Mouse (Mus musculus) lung, postnatal 0 days (tissue): ENCODE results near the gene A630089N07Rik. TPM values are rescaled to one million over a fixed set of nuclear protein-coding genes. Genes with fewer than 3 reads are reported as not detected.
"Not testable (repeated sequence)": the region's sequence is repeated elsewhere in the genome, so short reads cannot be mapped to it uniquely, and the experiment has no call there.

Experiments used
- ATAC-seq: fragments of 200-750 bp; cut with Nextera tagmentation; 2 replicates; pipeline ENCODE4 v1.8.0; 2017; ENCODE audit warnings: moderate library complexity
- DNase-seq: peaks from one replicate; pipeline ENCODE4 v3.0.0-alpha.2; 2016; ENCODE audit warnings: low spot score
- H3K27ac ChIP-seq: fragments of 300-500 bp; sonication (generic); 2 replicates; pipeline ENCODE4 v1.5.1; 2014; ENCODE audit warnings: antibody characterized with exemption, mild to moderate bottlenecking, low read length, mixed read lengths
- H3K27me3 ChIP-seq: fragments of 300-500 bp; sonication (generic); replicated peaks from 2 replicates; pipeline ENCODE4 v1.6.1; 2014; ENCODE audit warnings: low read length, mixed read lengths; ENCODE audit not compliant: insufficient read depth
- H3K36me3 ChIP-seq: fragments of 300-500 bp; sonication (generic); 2 replicates; pipeline ENCODE4 v1.6.1; 2014; ENCODE audit warnings: low read length, mixed read lengths; ENCODE audit not compliant: insufficient read depth
- H3K4me1 ChIP-seq: fragments of 300-500 bp; sonication (generic); 2 replicates; pipeline ENCODE4 v1.6.1; 2014; ENCODE audit warnings: antibody characterized with exemption, low read depth, low read length, mixed read lengths; ENCODE audit not compliant: insufficient read depth
- H3K4me2 ChIP-seq: fragments of 300-500 bp; sonication (generic); replicated peaks from 2 replicates; pipeline ENCODE4 v1.6.1; 2014; ENCODE audit warnings: low read depth, mild to moderate bottlenecking, low read length, moderate library complexity, mixed read lengths
- H3K4me3 ChIP-seq: fragments of 300-500 bp; sonication (generic); 2 replicates; pipeline ENCODE4 v1.5.1; 2014; ENCODE audit warnings: low read depth, low read length
- H3K9ac ChIP-seq: fragments of 300-500 bp; sonication (generic); replicated peaks from 2 replicates; pipeline ENCODE4 v1.6.1; 2014; ENCODE audit warnings: low read depth, mild to moderate bottlenecking
- H3K9me3 ChIP-seq: fragments of 300-500 bp; sonication (generic); 2 replicates; pipeline ENCODE4 v1.6.1; 2016; ENCODE audit warnings: low read length, mixed read lengths
- CTCF ChIP-seq: IDR thresholded peaks from 2 replicates; pipeline ENCODE4 v1.5.1; 2016; ENCODE audit warnings: antibody characterized with exemption, mild to moderate bottlenecking
- EP300 ChIP-seq: IDR thresholded peaks from 2 replicates; pipeline ENCODE4 v1.6.1; 2016; ENCODE audit warnings: antibody characterized with exemption, mild to moderate bottlenecking, control low read depth
- WGBS: fragments of 180-500 bp; shearing (Covaris S2); extraction: QIAGEN DNeasy Blood & Tissue Kit; methylation state at CpG from one replicate; pipeline ENCODE4 v1.1.7; 2014; 5-methylcytosine and 5-hydroxymethylcytosine counted together
- polyA plus RNA-seq: library from polyadenylated mRNA; unstranded; fragments of >200 nt; fragmentation: Nextera tagmentation; extraction: Ambion mirVana; gene quantifications from 2 replicates; pipeline ENCODE4 v1.2.1, GENCODE M21; 2015

The A630089N07Rik gene
- 2.6 and 3.8 TPM in 2 replicates for polyA plus RNA-seq

- Histone ChIP-seq H3K4me3 (peak within 1 kb of the TSS; percentile 61), H3K4me2 (peak within 1 kb of the TSS; percentile 84), H3K9ac (peak within 1 kb of the TSS; percentile 43; the same call in 1 of the 2 replicates)
- H3K27me3 ChIP-seq, H3K27ac ChIP-seq, H3K4me1 ChIP-seq, H3K9me3 ChIP-seq, H3K36me3 ChIP-seq: not testable (repeated sequence)
- ATAC-seq: peak; percentile 97
- peak; percentile 91 for DNase-seq
- WGBS: under 1% methylated on average over 25 of the region's 25 CpGs
Observed at GRCm38 (mm10) chr16:98081889-98082818, at the start of gene A630089N07Rik. Gene A630089N07Rik, minus strand, starts transcription at chr16:98082450.

- ATAC-seq: no peak
- H3K4me2 ChIP-seq: no peak overlapping the region
- no peaks in the 10 kb centered on the region for H3K27me3 ChIP-seq
- H3K9ac ChIP-seq: no peak overlapping the region
- no peaks in the 10 kb centered on the region for H3K4me1 ChIP-seq
- TF ChIP-seq CTCF: no peak
- H3K9me3 ChIP-seq: no peaks in the 10 kb centered on the region
- WGBS: 95% methylated on average over 11 of the region's 11 CpGs
- no peaks in the 10 kb centered on the region for H3K36me3 ChIP-seq
- H3K27ac ChIP-seq: no peak overlapping the region
- no peak for DNase-seq
- no peak overlapping the region for H3K4me3 ChIP-seq
Observed at GRCm38 (mm10) chr16:98107109-98107508, 24.9 kb upstream of the A630089N07Rik start.

- H3K4me1 ChIP-seq, H3K27ac ChIP-seq, DNase-seq, H3K36me3 ChIP-seq, H3K9me3 ChIP-seq, ATAC-seq, H3K27me3 ChIP-seq: not testable (repeated sequence)
- H3K4me3 ChIP-seq: peak overlapping the region; percentile 61
- H3K4me2 ChIP-seq: peak overlapping the region; percentile 84
- 0% methylated on average over 9 of the region's 9 CpGs for WGBS
- peak overlapping the region; percentile 43; the same call in 1 of the 2 replicates for H3K9ac ChIP-seq
Observed at GRCm38 (mm10) chr16:98081550-98081888, 731 bp downstream of the A630089N07Rik start.

DNA sequence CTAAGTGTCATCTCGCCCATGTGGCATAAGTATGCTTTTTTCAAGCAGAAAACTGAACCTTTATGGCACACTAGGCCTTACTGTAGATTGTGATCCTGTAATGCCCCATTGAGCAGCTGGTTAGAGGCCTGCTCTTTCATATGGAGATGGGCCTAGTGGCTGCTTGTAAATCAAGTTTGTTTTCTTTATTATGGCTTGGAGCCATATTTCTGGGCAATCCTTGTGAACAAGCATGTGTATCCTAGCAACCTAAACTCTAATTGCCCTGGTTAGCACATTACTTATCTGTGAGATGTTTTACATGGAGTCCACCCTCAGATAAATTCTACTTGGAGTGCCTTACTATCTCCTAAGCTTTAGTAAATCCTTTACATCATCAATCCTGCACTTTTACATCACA, 1.1 kb downstream of the A630089N07Rik start:
- not testable (repeated sequence) for H3K27me3 ChIP-seq, H3K9me3 ChIP-seq, H3K36me3 ChIP-seq, H3K27ac ChIP-seq, H3K4me1 ChIP-seq, ATAC-seq
- Histone ChIP-seq H3K4me3 (peak overlapping the region; percentile 61; the same call in 1 of the 2 replicates), H3K4me2 (peak overlapping the region; percentile 84; the same call in 1 of the 2 replicates), H3K9ac (0 out of 2 replicates have a peak overlapping the region, but pooled peaks have one; percentile 43)
- peak; percentile 48 for DNase-seq
- 83% methylated on average over 1 of the region's 1 CpGs for WGBS

DNA sequence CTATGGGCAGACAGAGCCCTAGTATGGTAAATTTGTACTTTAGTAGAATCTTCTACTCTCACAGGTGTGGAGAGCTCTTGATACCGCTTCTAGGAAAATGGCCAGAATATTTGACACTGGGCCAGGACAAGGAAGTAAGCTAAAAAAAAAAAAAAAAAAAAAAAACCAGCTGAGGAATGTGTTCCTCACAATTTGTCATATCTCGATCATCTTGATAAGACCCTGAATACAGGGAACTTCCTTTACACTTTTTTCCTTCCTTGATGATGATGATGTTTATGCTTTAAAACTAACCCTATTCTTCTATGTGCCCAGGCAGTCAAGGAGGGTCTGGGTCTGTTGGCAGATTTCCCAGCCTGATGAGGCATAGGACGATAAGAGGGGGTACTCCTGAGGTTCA, 2.9 kb downstream of the A630089N07Rik start:
- not testable (repeated sequence) for H3K9me3 ChIP-seq, H3K27ac ChIP-seq, H3K4me1 ChIP-seq, H3K9ac ChIP-seq, H3K4me3 ChIP-seq, H3K27me3 ChIP-seq, H3K36me3 ChIP-seq, H3K4me2 ChIP-seq, ATAC-seq
- peak; percentile 64 for TF ChIP-seq EP300
- peak; percentile 15 for DNase-seq
- WGBS: 34% methylated on average over 3 of the region's 3 CpGs

GRCm38 (mm10) chr16:98041676-98042075, 40.6 kb downstream of the A630089N07Rik start:
- Histone ChIP-seq H3K9ac (no peak overlapping the region), H3K4me3 (no peak overlapping the region), H3K4me2 (no peak overlapping the region), H3K9me3 (no peaks in the 10 kb centered on the region), H3K27me3 (no peaks in the 10 kb centered on the region), H3K27ac (no peak overlapping the region), H3K4me1 (no peaks in the 10 kb centered on the region), H3K36me3 (no peaks in the 10 kb centered on the region)
- ATAC-seq: no peak; the same call in 1 of the 2 replicates
- 75% methylated on average over 2 of the region's 2 CpGs for WGBS
- DNase-seq: peak; percentile 50
- TF ChIP-seq CTCF (peak; percentile 67), EP300 (no peak)

GRCm38 (mm10) chr16:98034971-98035370, 47.3 kb downstream of the A630089N07Rik start:
- WGBS: 99% methylated on average over 2 of the region's 2 CpGs
- not testable (repeated sequence) for H3K36me3 ChIP-seq, H3K4me3 ChIP-seq, H3K27me3 ChIP-seq, H3K9me3 ChIP-seq, H3K27ac ChIP-seq, H3K9ac ChIP-seq, H3K4me2 ChIP-seq, H3K4me1 ChIP-seq, DNase-seq, ATAC-seq

- not testable (repeated sequence) for H3K4me3 ChIP-seq, H3K27ac ChIP-seq, H3K4me1 ChIP-seq, H3K27me3 ChIP-seq, H3K9me3 ChIP-seq, H3K4me2 ChIP-seq, ATAC-seq, H3K36me3 ChIP-seq, DNase-seq, H3K9ac ChIP-seq
- WGBS: 83% methylated on average over 8 of the region's 8 CpGs
Observed at GRCm38 (mm10) chr16:98026186-98026585, 56.1 kb downstream of the A630089N07Rik start.
